Mouse (Mus musculus) central nervous system, embryonic 18 days (tissue): ENCODE results near the gene Tspyl2. TPM values are rescaled to one million over a fixed set of nuclear protein-coding genes. Genes with fewer than 3 reads are reported as not detected.

Experiments
- polyA plus RNA-seq: library from polyadenylated mRNA; depleted of rRNA; stranded (reverse); fragments of >200 nt; gene quantifications from 2 replicates; pipeline ENCODE4 v1.2.3, GENCODE M21; 2012; rRNA removed

The Tspyl2 gene
- polyA plus RNA-seq, result 127 and 134 TPM in 2 replicates

GRCm38 (mm10) chrX:152342358-152342901, at the start of gene Tspyl2:
TSS of gene Tspyl2 (minus strand) at chrX:152342425.

GRCm38 (mm10) chrX:152368397-152369273, 26.4 kb upstream of the Tspyl2 start, which contains the start of gene Gpr173:
TSS of gene Gpr173 (minus strand) at chrX:152368704.

GRCm38 (mm10) chrX:152326996-152327688, 15.1 kb downstream of the Tspyl2 start, which contains the start of gene Kantr:
TSS of gene Kantr (minus strand) at chrX:152327495.

Other genes starting within 250 kb of the Tspyl2 start
- 9.6 and 9.9 TPM in 2 replicates for gene Iqsec2, start 198.2 kb downstream of the Tspyl2 start, polyA plus RNA-seq
- 31.9 and 32.3 TPM in 2 replicates for gene Kdm5c, start 109.4 kb downstream of the Tspyl2 start, polyA plus RNA-seq
- 34.6 and 34.8 TPM in 2 replicates for gene Kantr, start 14.9 kb downstream of the Tspyl2 start, polyA plus RNA-seq
- gene Gpr173, start 26.3 kb upstream of the Tspyl2 start, polyA plus RNA-seq, result 18.5 and 19.1 TPM in 2 replicates
- gene Cldn34a, start 220.9 kb upstream of the Tspyl2 start, polyA plus RNA-seq, result not detected in 2 replicates